Mouse (Mus musculus) frontal cortex, postnatal 25 days (tissue): Measurements from ENCODE around the gene Atp8b3.
A peak's percentile ranks its signal among the peaks of the same experiment; 100 is the strongest.

Experiments used
- DNase-seq, 2 experiments: peaks; one replicate each; pipeline ENCODE4 v3.0.0; 2022; ENCODE audit warnings: low spot score in 2 of 2

Gene Atp8b3

DNA sequence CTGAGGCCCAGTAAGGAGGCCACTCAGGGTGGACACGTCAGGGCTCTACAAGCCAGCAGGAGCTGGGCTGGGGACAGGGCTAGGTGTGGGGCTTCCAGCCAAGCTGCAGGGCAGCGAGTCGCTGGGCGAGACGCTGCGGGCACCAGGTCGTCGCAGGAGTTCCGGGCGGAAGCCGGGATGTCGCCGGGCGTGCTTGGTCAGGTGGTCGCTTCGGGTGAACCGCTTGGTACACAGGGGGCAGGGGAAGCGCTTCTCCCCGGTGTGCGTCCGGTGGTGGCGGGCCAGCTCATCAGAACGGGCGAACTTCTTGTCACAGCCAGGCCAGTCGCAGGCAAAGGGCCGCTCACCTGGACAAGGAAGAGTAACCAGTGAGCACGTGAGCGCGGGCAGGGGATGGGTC is 30.0 kb upstream of the Atp8b3 start:
- no peak for DNase-seq

GRCm38 (mm10) chr10:80566375-80567092 is 27.6 kb upstream of the Atp8b3 start:
- DNase-seq = peak; percentile 87 to 91

GRCm38 (mm10) chr10:80561116-80561944 is 22.4 kb upstream of the Atp8b3 start, which contains the start of gene Rexo1:
TSS of gene Rexo1 (minus strand) at chr10:80561560.
- peak; percentile 92 to 93 for DNase-seq

DNA sequence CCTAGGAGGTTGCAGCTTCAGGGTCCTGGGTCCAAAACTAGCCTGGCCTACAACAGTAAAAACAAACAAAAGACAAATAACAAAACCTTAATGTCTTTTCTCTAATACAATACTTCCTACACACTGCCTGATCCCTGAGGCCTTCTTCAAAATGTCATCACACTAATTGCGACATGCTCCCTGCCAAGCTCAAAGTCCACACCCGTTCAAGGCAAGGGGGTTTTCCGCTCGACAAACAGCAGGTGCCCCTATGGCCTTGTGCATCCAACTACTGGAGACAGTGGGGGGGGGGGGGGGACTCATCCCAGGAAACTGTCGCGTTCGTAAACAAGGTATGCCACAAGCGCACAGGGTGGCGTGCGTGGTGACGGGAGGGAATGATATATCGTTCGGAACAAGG is 21.7 kb upstream of the Atp8b3 start:
- DNase-seq = no peak

GRCm38 (mm10) chr10:80559431-80559830 is 20.5 kb upstream of the Atp8b3 start:
- DNase-seq = no peak

- peak; percentile 65 to 70 for DNase-seq
Measured at GRCm38 (mm10) chr10:80557346-80557965, 18.5 kb upstream of the Atp8b3 start.

- DNase-seq = no peak
Measured at GRCm38 (mm10) chr10:80553997-80554396, 15.1 kb upstream of the Atp8b3 start.

DNA sequence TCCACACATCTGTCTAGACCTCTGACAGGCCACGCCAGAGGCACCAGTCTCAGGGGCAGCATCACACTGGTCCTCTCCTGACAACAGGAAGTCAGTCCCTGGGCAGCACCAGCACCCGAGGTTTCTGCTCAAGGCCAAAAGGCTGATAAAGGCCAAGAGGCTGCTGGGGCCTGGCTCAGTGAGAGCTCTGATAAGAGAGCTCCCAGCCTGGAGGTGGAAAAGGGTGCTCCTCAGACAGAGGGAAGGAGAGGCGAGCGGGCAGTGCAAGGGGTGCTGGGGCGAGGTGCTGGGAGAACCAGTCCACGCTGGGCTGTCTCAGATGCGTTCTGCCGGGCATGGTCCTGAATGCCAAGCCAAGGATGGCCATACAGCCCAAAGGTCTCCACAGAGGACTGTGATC is 14.7 kb upstream of the Atp8b3 start:
- no peak for DNase-seq

DNA sequence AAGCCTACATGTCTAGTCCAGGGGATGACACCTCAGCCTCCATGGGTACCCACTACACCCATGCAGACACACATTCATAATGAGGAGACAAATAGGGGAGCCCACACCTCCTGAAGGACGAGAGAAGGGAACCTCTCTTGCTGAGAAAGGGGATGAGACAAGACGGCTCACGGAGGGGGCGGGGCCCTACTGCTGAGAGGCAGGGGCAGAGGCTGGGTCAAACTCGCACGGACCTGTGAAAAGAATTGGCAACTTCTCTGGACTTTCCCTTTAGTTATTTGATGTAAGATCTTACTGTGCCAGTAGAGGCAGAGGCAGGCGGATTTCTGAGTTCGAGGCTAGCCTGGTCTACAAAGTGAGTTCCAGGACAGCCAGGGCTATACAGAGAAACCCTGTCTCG is 13.4 kb upstream of the Atp8b3 start:
- DNase-seq = no peak

- DNase-seq = no peak
Measured at GRCm38 (mm10) chr10:80549279-80549678, 10.4 kb upstream of the Atp8b3 start.

GRCm38 (mm10) chr10:80548428-80549006 is 9.6 kb upstream of the Atp8b3 start:
- no peak for DNase-seq

- DNase-seq = no peak
Measured at GRCm38 (mm10) chr10:80547539-80547938, 8.6 kb upstream of the Atp8b3 start.

- no peak for DNase-seq
Measured at GRCm38 (mm10) chr10:80546945-80547344, 8.0 kb upstream of the Atp8b3 start.

DNA sequence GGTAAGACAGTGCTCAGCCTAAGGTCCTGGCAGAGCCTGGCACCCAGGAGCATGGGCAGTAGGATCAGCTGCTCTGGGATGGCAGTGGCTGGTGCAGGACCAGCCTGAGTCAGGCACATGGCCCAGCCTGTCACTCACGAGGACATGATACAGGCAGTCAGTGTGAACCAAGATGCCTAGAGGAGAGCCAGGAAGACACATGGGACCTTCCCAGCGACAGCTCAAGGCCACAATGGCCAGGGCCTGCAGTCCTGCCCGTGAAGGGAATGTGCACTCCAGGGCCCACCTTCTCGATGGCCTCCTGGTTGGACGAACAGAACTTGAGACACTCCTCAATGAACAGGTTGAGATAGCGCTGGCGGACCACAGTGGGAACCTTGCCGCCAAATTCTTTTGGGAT is 6.7 kb upstream of the Atp8b3 start:
- no peak for DNase-seq

DNA sequence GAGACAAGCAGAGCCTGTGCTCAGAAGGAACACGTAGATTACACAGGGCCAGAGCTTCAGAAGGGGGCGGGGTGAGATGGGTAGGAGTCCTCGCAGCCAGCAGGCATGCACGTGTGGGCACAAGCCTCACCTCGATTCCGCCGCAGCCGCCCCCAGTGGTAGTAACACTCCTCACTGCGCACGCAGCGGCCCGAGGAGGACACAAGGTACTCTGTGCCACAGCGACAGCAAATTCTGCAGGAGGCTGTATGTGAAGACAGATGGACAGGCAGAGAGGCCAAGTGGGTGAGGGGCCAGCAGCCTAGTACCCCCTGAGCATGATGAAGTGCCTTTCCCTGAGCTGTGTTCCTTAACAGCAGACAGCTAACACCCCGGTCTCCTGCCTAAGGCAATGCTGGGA is 4.9 kb upstream of the Atp8b3 start:
- DNase-seq = no peak

GRCm38 (mm10) chr10:80539493-80539892 is 569 bp upstream of the Atp8b3 start:
- DNase-seq = no peak

GRCm38 (mm10) chr10:80538180-80538579 is 744 bp downstream of the Atp8b3 start:
- DNase-seq = no peak

DNA sequence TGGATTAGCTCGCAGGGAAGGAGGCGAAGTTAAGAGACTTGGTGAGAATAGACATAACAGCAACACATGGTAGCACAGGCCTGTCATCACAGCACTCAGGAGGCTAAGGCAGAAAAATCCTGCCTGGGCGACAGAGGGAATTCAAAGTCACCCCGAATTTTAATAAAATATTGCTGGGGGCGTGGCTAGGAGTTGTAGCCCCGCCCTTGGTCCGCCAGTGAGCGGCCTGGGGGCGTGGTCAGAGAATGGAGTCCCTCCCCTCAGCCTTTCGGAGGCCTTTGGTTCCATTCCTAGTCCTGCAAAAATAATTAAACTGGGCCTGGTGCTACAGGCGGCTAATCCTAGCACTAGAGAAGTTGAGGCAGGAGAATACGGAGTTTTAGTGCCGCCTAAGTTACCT is 3.2 kb downstream of the Atp8b3 start:
- DNase-seq = no peak

GRCm38 (mm10) chr10:80535071-80535470 is 3.9 kb downstream of the Atp8b3 start:
- no peak for DNase-seq

GRCm38 (mm10) chr10:80533704-80534103 is 5.2 kb downstream of the Atp8b3 start:
- DNase-seq = no peak

DNA sequence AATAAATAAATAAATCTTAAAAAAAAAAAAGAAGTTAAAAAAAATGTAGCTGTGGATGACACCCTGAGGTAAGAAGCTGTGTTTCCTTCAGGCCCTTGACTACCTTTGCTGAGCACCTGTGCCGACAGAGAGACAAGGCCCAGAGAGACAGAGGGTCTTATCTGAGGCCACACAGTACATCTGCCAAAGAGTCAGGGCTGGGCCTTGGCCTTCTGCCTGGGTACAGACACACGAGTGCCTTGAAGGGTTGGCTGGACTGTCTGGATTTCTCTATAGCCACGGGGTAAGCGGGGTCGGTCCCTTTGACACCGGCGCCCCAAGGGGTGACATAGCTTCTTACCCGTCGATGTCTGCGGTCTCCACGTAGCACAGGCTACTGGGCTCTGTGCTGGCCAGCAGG is 6.1 kb downstream of the Atp8b3 start:
- DNase-seq = no peak

- no peak for DNase-seq
Measured at GRCm38 (mm10) chr10:80526172-80526571, 12.8 kb downstream of the Atp8b3 start.
